Mouse (Mus musculus): Measurements from ENCODE around the gene Bax. TPM values are rescaled to one million over a fixed set of nuclear protein-coding genes. Genes with fewer than 3 reads are reported as not detected.

The Bax gene
- polyA plus RNA-seq (2012; rRNA removed) = 193 and 194 TPM in 2 replicates

GRCm38 (mm10) chr7:45466283-45467089 lies at the start of gene Bax:
Bax (minus strand) TSS chr7:45466898.

GRCm38 (mm10) chr7:45509912-45510787 lies 43.5 kb upstream of the Bax start, which contains the start of gene Nucb1:
Nucb1 (minus strand) TSS chr7:45510406.

GRCm38 (mm10) chr7:45488293-45489204 lies 21.9 kb upstream of the Bax start, which contains the start of gene Dhdh:
Dhdh (minus strand) TSS chr7:45488805.

GRCm38 (mm10) chr7:45486761-45487415 lies 20.2 kb upstream of the Bax start, which contains the start of gene Gm45808:
Gm45808 (minus strand) TSS chr7:45486811.

GRCm38 (mm10) chr7:45481374-45481927 lies 14.8 kb upstream of the Bax start, which contains the start of gene Tulp2:
Tulp2 (plus strand) TSS chr7:45481877.

GRCm38 (mm10) chr7:45459564-45460140 lies 7.0 kb downstream of the Bax start, which contains the start of gene Ftl1:
Ftl1 (minus strand) TSS chr7:45459884.

GRCm38 (mm10) chr7:45437521-45438276 lies 29.0 kb downstream of the Bax start, which contains the start of gene Ruvbl2:
Ruvbl2 (minus strand) TSS chr7:45438096.

GRCm38 (mm10) chr7:45434203-45435015 lies 32.3 kb downstream of the Bax start, which contains the start of gene Gys1:
Gys1 (plus strand) TSS chr7:45434844.

GRCm38 (mm10) chr7:45420615-45420919 lies 46.1 kb downstream of the Bax start, which contains the start of gene Lhb:
Lhb (plus strand) TSS chr7:45420820.

GRCm38 (mm10) chr7:45413113-45413863 lies 53.4 kb downstream of the Bax start, which contains the start of gene Ntf5:
Ntf5 (plus strand) TSS chr7:45413695.

Other genes with a start within 250 kb of the Bax start
- 13.2 and 14.5 TPM in 2 replicates for gene Cd37, start 227.8 kb downstream of the Bax start, polyA plus RNA-seq (2012; rRNA removed)
- 0.15 and 0.40 TPM in 2 replicates for gene Slc6a16, start 225.8 kb downstream of the Bax start, polyA plus RNA-seq (2012; rRNA removed)
- 0.24 TPM in 1 of 2 replicates, not detected in the other for gene Slc6a21, start 189.4 kb downstream of the Bax start, polyA plus RNA-seq (2012; rRNA removed)
- 58.6 and 62.0 TPM in 2 replicates for gene Trpm4, start 133.1 kb downstream of the Bax start, polyA plus RNA-seq (2012; rRNA removed)
- gene Hrc, start 131.6 kb downstream of the Bax start, polyA plus RNA-seq (2012; rRNA removed) = 0.46 and 0.51 TPM in 2 replicates
- gene Ppfia3, start 99.9 kb downstream of the Bax start, polyA plus RNA-seq (2012; rRNA removed) = 11.9 and 12.1 TPM in 2 replicates
- gene Lin7b, start 96.3 kb downstream of the Bax start, polyA plus RNA-seq (2012; rRNA removed) = 43.0 and 49.1 TPM in 2 replicates
- gene Snrnp70, start 71.2 kb downstream of the Bax start, polyA plus RNA-seq (2012; rRNA removed) = 271 and 341 TPM in 2 replicates
- 0.28 and 0.36 TPM in 2 replicates for gene Kcna7, start 61.2 kb downstream of the Bax start, polyA plus RNA-seq (2012; rRNA removed)
- 3.7 and 3.9 TPM in 2 replicates for gene Ntf5, start 53.2 kb downstream of the Bax start, polyA plus RNA-seq (2012; rRNA removed)
- 30.6 and 32.8 TPM in 2 replicates for gene Lhb, start 46.1 kb downstream of the Bax start, polyA plus RNA-seq (2012; rRNA removed)
- 61.3 and 69.1 TPM in 2 replicates for gene Gys1, start 32.1 kb downstream of the Bax start, polyA plus RNA-seq (2012; rRNA removed)
- 136 and 158 TPM in 2 replicates for gene Ruvbl2, start 28.8 kb downstream of the Bax start, polyA plus RNA-seq (2012; rRNA removed)
- 3,494 and 4,463 TPM in 2 replicates for gene Ftl1, start 7.0 kb downstream of the Bax start, polyA plus RNA-seq (2012; rRNA removed)
- gene Tulp2, start 15.0 kb upstream of the Bax start, polyA plus RNA-seq (2012; rRNA removed) = 33.8 and 34.3 TPM in 2 replicates
- not detected in 2 replicates for gene Gm45808, start 19.9 kb upstream of the Bax start, polyA plus RNA-seq (2012; rRNA removed)
- 5.4 and 8.6 TPM in 2 replicates for gene Dhdh, start 21.9 kb upstream of the Bax start, polyA plus RNA-seq (2012; rRNA removed)
- gene Nucb1, start 43.5 kb upstream of the Bax start, polyA plus RNA-seq (2012; rRNA removed) = 409 and 461 TPM in 2 replicates
- 57.1 and 60.9 TPM in 2 replicates for gene Ppp1r15a, start 59.4 kb upstream of the Bax start, polyA plus RNA-seq (2012; rRNA removed)
- 29.4 and 35.1 TPM in 2 replicates for gene Plekha4, start 59.4 kb upstream of the Bax start, polyA plus RNA-seq (2012; rRNA removed)
- 1.4 and 3.4 TPM in 2 replicates for gene Hsd17b14, start 88.0 kb upstream of the Bax start, polyA plus RNA-seq (2012; rRNA removed)
- 129 and 164 TPM in 2 replicates for gene Bcat2, start 103.3 kb upstream of the Bax start, polyA plus RNA-seq (2012; rRNA removed)
- gene Fgf21, start 148.6 kb upstream of the Bax start, polyA plus RNA-seq (2012; rRNA removed) = 0.21 and 0.23 TPM in 2 replicates
- gene Fut1, start 150.4 kb upstream of the Bax start, polyA plus RNA-seq (2012; rRNA removed) = 0.13 and 0.14 TPM in 2 replicates
- gene Izumo1, start 154.9 kb upstream of the Bax start, polyA plus RNA-seq (2012; rRNA removed) = 0.38 and 0.40 TPM in 2 replicates
- gene Rasip1, start 160.6 kb upstream of the Bax start, polyA plus RNA-seq (2012; rRNA removed) = 34.6 and 43.6 TPM in 2 replicates
- 9.0 and 9.6 TPM in 2 replicates for gene Mamstr, start 173.1 kb upstream of the Bax start, polyA plus RNA-seq (2012; rRNA removed)
- gene Fut2, start 199.5 kb upstream of the Bax start, polyA plus RNA-seq (2012; rRNA removed) = 8.6 and 9.1 TPM in 2 replicates
- gene Ntn5, start 217.1 kb upstream of the Bax start, polyA plus RNA-seq (2012; rRNA removed) = 1.6 and 2.1 TPM in 2 replicates
- gene Sec1, start 227.5 kb upstream of the Bax start, polyA plus RNA-seq (2012; rRNA removed) = 0.73 and 0.98 TPM in 2 replicates
- gene Car11, start 232.9 kb upstream of the Bax start, polyA plus RNA-seq (2012; rRNA removed) = 18.0 and 20.0 TPM in 2 replicates
- gene Dbp, start 238.2 kb upstream of the Bax start, polyA plus RNA-seq (2012; rRNA removed) = 92.6 and 115 TPM in 2 replicates
- 1,751 and 1,782 TPM in 2 replicates for gene Rpl18, start 248.6 kb upstream of the Bax start, polyA plus RNA-seq (2012; rRNA removed)